Comparison of ENCODE assay signal across 20 mouse cellular contexts in genomic region chr2:157618393-157618792, GRCm38 (mm10). TPM values are rescaled to one million over a fixed set of nuclear protein-coding genes. Genes with fewer than 3 reads are reported as not detected.
DNase-seq lines count a peak whose midpoint lies in the region; ATAC-seq and TF ChIP-seq lines count a peak whose summit lies in the region.
"Had no signal": no experiment of that assay in that cellular context is flagged by ENCODE, and none has a peak within 500 bp of the region (broad histone marks: within the 10 kb centered on the region; RNA-seq: fewer than 3 reads in every experiment).

No protein-coding gene starts in this region.

- ATAC-seq in intestine, embryonic 15.5 days: peak; percentile 86
- ATAC-seq in intestine, embryonic 16.5 days: peak; percentile 83
- peak; percentile 68 for ATAC-seq in intestine, postnatal 0 days
- no peak for ATAC-seq in hindbrain, embryonic 13.5 days (ENCODE audit: low FRiP score)
- ATAC-seq: activated CD4-positive, CD25-positive, alpha-beta regulatory T cell, adult 4 months; CD4-positive, CD25-positive, alpha-beta regulatory T cell, adult 4 months; Patski had no signal

- H3K9me3 ChIP-seq in intestine, embryonic 15.5 days: no peaks in the 10 kb centered on the region
- H3K9me3 ChIP-seq in intestine, embryonic 16.5 days (ENCODE audit: control insufficient read depth, low read length): no peaks in the 10 kb centered on the region
- H3K9me3 ChIP-seq in intestine, postnatal 0 days (ENCODE audit: control insufficient read depth): no peaks in the 10 kb centered on the region
- no peaks in the 10 kb centered on the region for H3K9me3 ChIP-seq in hindbrain, embryonic 13.5 days
- H3K9me3 ChIP-seq: G1E had no signal

- H3K27me3 ChIP-seq in intestine, embryonic 15.5 days (replicated peaks): no peaks in the 10 kb centered on the region
- H3K27me3 ChIP-seq in intestine, embryonic 16.5 days (replicated peaks; ENCODE audit: control insufficient read depth, insufficient read depth, low read length): no peaks in the 10 kb centered on the region
- H3K27me3 ChIP-seq in intestine, postnatal 0 days (replicated peaks; ENCODE audit: control insufficient read depth, insufficient read depth, low read length): no peaks in the 10 kb centered on the region
- H3K27me3 ChIP-seq in hindbrain, embryonic 13.5 days: no peaks in the 10 kb centered on the region

- DNase-seq in gastrocnemius, adult 2 months: no peak
- DNase-seq in gastrocnemius, postnatal 10 days: no peak
- DNase-seq: adrenal gland, adult 2 months; adrenal gland, adult 8-10 months; adrenal gland, postnatal 10 days; adrenal gland, postnatal 14 days; adrenal gland, postnatal 25 days; adrenal gland, postnatal 36 days; B cell, adult 2 months; cerebellum, adult 11 months; cerebellum, adult 11-12 months; cerebellum, adult 18-20 months had no signal

- no peak overlapping the region for H3K4me2 ChIP-seq in intestine, embryonic 15.5 days (replicated peaks)
- no peak overlapping the region for H3K4me2 ChIP-seq in intestine, embryonic 16.5 days (ENCODE audit: low read depth, low read length)
- H3K4me2 ChIP-seq in intestine, postnatal 0 days (replicated peaks; ENCODE audit: low read depth): no peak overlapping the region
- no peak overlapping the region for H3K4me2 ChIP-seq in hindbrain, embryonic 13.5 days

- WGBS in intestine, embryonic 15.5 days: 66% methylated on average over 4 of the region's 4 CpGs
- WGBS in intestine, embryonic 16.5 days: 63% methylated on average over 4 of the region's 4 CpGs
- WGBS in intestine, postnatal 0 days: 37% methylated on average over 4 of the region's 4 CpGs
- 87% methylated on average over 4 of the region's 4 CpGs for WGBS in hindbrain, embryonic 13.5 days

- intact Hi-C loops in gastrocnemius, adult 2 months (cut with DNase I): no loop called here

- TF ChIP-seq CTCF in intestine, postnatal 0 days (IDR thresholded peaks at IDR 0.05; ENCODE audit: low read depth): no peak
- no peak for TF ChIP-seq CTCF in gastrocnemius, adult 2 months (IDR thresholded peaks at IDR 0.05)

- H3K4me1 ChIP-seq in intestine, embryonic 15.5 days (replicated peaks): peaks cover 8% of the 10 kb centered on the region
- H3K4me1 ChIP-seq in intestine, embryonic 16.5 days (ENCODE audit: control insufficient read depth, insufficient read depth, low read length): peaks cover 7% of the 10 kb centered on the region
- H3K4me1 ChIP-seq in intestine, postnatal 0 days (replicated peaks; ENCODE audit: control insufficient read depth, insufficient read depth, low read length): no peaks in the 10 kb centered on the region
- peaks cover 17% of the 10 kb centered on the region for H3K4me1 ChIP-seq in hindbrain, embryonic 13.5 days (replicated peaks)

- no peaks in the 10 kb centered on the region for H3K36me3 ChIP-seq in intestine, embryonic 15.5 days
- no peaks in the 10 kb centered on the region for H3K36me3 ChIP-seq in intestine, embryonic 16.5 days (ENCODE audit: control insufficient read depth, insufficient read depth, low read length)
- no peaks in the 10 kb centered on the region for H3K36me3 ChIP-seq in intestine, postnatal 0 days (ENCODE audit: control insufficient read depth, insufficient read depth)
- H3K36me3 ChIP-seq in hindbrain, embryonic 13.5 days: no peaks in the 10 kb centered on the region
- H3K36me3 ChIP-seq: G1E had no signal

- H3K9ac ChIP-seq in intestine, embryonic 15.5 days: no peak overlapping the region
- H3K9ac ChIP-seq in intestine, embryonic 16.5 days (ENCODE audit: low read depth, low read length): no peak overlapping the region
- H3K9ac ChIP-seq in intestine, postnatal 0 days (ENCODE audit: low read depth, low read length): no peak overlapping the region
- no peak overlapping the region for H3K9ac ChIP-seq in hindbrain, embryonic 13.5 days

- H3K4me3 ChIP-seq in intestine, embryonic 15.5 days (replicated peaks): no peak overlapping the region
- no peak overlapping the region for H3K4me3 ChIP-seq in intestine, embryonic 16.5 days (ENCODE audit: low read length)
- no peak overlapping the region for H3K4me3 ChIP-seq in intestine, postnatal 0 days (ENCODE audit: low read depth, low read length)
- H3K4me3 ChIP-seq in gastrocnemius, adult 2 months: no peak overlapping the region
- H3K4me3 ChIP-seq in hindbrain, embryonic 13.5 days: no peak overlapping the region

- no peak overlapping the region for H3K27ac ChIP-seq in intestine, embryonic 15.5 days
- H3K27ac ChIP-seq in intestine, embryonic 16.5 days (ENCODE audit: low read length): no peak overlapping the region
- H3K27ac ChIP-seq in intestine, postnatal 0 days (ENCODE audit: low read depth, low read length): no peak overlapping the region
- no peak overlapping the region for H3K27ac ChIP-seq in gastrocnemius, adult 2 months
- H3K27ac ChIP-seq in hindbrain, embryonic 13.5 days: no peak overlapping the region

RNA-seq across cellular contexts. Expression of gene Blcap, which starts 47.3 kb away (rescaled TPM):
- polyA plus RNA-seq in intestine, embryonic 15.5 days (2015; fragmentation: Nextera tagmentation; extraction: Ambion mirVana): 39.2 and 40.9 TPM in 2 replicates
- polyA plus RNA-seq in intestine, embryonic 16.5 days (2015; fragmentation: Nextera tagmentation; extraction: Ambion mirVana): 39.0 and 42.0 TPM in 2 replicates
- 29.7 and 31.5 TPM in 2 replicates for polyA plus RNA-seq in intestine, postnatal 0 days (2015; fragmentation: Nextera tagmentation; extraction: Ambion mirVana)
- total RNA-seq in gastrocnemius, adult 2 months (2021): 10 to 100 TPM; 29.7 to 36.5 TPM
- total RNA-seq in gastrocnemius, postnatal 10 days (2021): 10 to 100 TPM; 25.9 to 34.6 TPM
- 219 and 232 TPM in 2 replicates for polyA plus RNA-seq in hindbrain, embryonic 13.5 days (2015; fragmentation: Nextera tagmentation; extraction: Ambion mirVana)

RNA-seq across cellular contexts. Expression of gene Nnat, which starts 58.5 kb away (rescaled TPM):
- polyA plus RNA-seq in intestine, embryonic 15.5 days (2015; fragmentation: Nextera tagmentation; extraction: Ambion mirVana): 428 and 457 TPM in 2 replicates
- 302 and 323 TPM in 2 replicates for polyA plus RNA-seq in intestine, embryonic 16.5 days (2015; fragmentation: Nextera tagmentation; extraction: Ambion mirVana)
- 98.2 and 111 TPM in 2 replicates for polyA plus RNA-seq in intestine, postnatal 0 days (2015; fragmentation: Nextera tagmentation; extraction: Ambion mirVana)
- total RNA-seq in gastrocnemius, adult 2 months (2021): under 1 TPM; 0.20 to 0.36 TPM
- 10 to 100 TPM; 11.3 to 14.3 TPM for total RNA-seq in gastrocnemius, postnatal 10 days (2021)
- 6,024 and 6,534 TPM in 2 replicates for polyA plus RNA-seq in hindbrain, embryonic 13.5 days (2015; fragmentation: Nextera tagmentation; extraction: Ambion mirVana)
- total RNA-seq: G1E had no signal
- polyA plus RNA-seq: G1E had no signal

Comparison
In these comparisons a context has a peak if more than half of its experiments do, and no peak if none do; other contexts are left out.
1. RNA of gene Nnat, which starts 58.5 kb away (polyA plus RNA-seq): 6,024 to 6,534 TPM in hindbrain, embryonic 13.5 days; 428 to 457 TPM in intestine, embryonic 15.5 days, 302 to 323 TPM in intestine, embryonic 16.5 days and 98.2 to 111 TPM in intestine, postnatal 0 days; every median in the first group is over 10 times any median in the second.